Mouse (Mus musculus) splenic B cell, adult 2 months (primary cell): Measurements from ENCODE around the gene Bcl7a.

ENCODE experiments used
- DNase-seq: peaks from one replicate; pipeline ENCODE4 v3.0.0-alpha.2; 2011; ENCODE audit warnings: low read depth, low spot score
- H3K27me3 ChIP-seq: 2 replicates; pipeline ENCODE4 v1.6.1; 2012; ENCODE audit warnings: mild to moderate bottlenecking, low read length, moderate library complexity, mixed read lengths; ENCODE audit not compliant: control insufficient read depth, poor library complexity, insufficient read depth, severe bottlenecking
- H3K36me3 ChIP-seq: 2 replicates; pipeline ENCODE4 v1.6.1; 2012; ENCODE audit warnings: mild to moderate bottlenecking, low read length, moderate library complexity, mixed read lengths; ENCODE audit not compliant: control insufficient read depth, poor library complexity, insufficient read depth, severe bottlenecking

The Bcl7a gene

DNA sequence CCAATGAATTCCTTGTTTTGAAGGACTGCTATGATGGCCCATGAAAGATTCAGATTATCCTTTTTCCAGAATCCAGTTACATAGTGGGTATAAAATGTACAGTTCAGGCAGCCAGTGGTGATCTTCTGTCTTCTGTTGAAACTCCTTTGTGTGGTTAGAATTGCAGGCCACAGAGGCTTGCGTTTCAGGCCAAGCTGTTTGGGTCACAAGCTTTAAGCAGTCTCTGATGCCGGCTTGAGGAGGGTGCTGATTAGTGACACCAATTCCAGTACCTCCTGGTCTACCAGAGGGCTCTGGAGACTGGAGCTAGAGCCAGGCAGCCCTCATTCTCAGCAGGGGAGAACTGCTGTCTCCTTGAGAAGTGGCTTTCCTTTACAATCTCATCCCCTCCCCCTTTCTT is 63.3 kb downstream of the Bcl7a start:
- H3K27me3 ChIP-seq = no peaks in the 10 kb centered on the region
- peaks cover 6% of the 10 kb centered on the region; the same call in 1 of the 2 replicates for H3K36me3 ChIP-seq
- DNase-seq = no peak

DNA sequence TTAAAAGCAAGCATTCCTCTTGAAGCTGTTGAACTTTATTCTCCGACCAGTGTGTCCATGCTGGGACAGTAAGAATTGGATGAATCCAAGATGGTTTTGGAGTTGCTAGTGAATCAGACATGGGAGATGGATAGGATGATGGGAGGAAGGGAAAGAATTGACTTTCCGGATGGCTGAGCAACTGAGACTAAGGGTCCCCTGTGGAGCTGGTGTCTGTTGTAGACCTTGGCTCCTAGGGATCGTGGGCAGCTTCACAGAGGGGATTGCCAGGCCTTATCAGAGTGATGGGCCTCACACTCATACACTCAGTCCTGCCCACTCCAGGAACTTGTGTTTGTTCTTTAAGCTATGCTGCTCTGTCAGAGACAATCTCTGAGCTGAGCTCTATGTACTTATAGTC is 64.5 kb downstream of the Bcl7a start:
- H3K27me3 ChIP-seq = no peaks in the 10 kb centered on the region
- peaks cover 10% of the 10 kb centered on the region; the same call in 1 of the 2 replicates for H3K36me3 ChIP-seq
- DNase-seq = no peak

DNA sequence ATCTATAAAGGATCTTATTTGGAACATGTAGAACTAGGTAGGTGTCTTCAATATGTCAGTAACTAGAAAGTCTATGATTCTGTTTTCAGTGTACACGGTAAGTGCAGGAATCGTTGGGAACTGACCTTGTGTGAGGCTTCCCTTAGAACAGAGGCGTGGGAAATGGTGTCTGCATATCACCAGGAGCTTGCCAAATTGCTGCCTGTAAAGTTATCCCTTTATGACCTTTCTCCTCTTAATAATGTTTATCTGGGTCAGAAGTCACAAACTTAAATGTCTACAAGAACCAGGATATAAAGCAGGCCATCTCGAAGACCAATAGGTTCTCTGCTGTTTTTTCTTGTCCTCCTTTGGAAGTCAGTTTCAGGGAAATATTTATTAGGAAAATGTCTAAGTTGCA is 68.6 kb downstream of the Bcl7a start:
- DNase-seq = no peak
- Histone ChIP-seq H3K27me3 (no peaks in the 10 kb centered on the region), H3K36me3 (peaks cover 7% of the 10 kb centered on the region; the same call in 1 of the 2 replicates)

DNA sequence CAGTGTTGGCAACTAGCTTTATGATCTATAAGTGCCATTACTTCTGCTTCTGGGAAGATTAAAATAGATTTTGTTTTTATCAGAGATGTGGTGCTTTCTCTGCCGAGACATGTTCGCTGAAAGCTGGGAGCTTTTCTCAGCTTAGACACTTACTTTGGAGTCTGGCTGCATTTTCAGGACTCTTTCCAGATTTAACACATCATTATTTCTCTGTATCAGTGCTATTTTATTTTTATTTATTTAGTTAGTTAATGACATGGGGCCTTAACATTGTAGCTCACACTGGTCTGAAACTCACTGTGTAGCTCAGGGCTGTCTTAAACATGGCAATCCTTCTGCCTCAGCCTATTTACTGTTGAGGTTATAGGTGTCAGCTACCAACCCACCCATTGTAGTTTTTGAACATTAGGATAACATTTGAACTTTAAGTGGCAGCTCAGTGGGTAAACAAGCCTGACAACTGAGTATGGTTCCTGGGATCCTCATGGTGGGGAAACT is 70.3 kb downstream of the Bcl7a start:
- no peak for DNase-seq
- peaks cover 7% of the 10 kb centered on the region; the same call in 1 of the 2 replicates for H3K36me3 ChIP-seq
- no peaks in the 10 kb centered on the region for H3K27me3 ChIP-seq

DNA sequence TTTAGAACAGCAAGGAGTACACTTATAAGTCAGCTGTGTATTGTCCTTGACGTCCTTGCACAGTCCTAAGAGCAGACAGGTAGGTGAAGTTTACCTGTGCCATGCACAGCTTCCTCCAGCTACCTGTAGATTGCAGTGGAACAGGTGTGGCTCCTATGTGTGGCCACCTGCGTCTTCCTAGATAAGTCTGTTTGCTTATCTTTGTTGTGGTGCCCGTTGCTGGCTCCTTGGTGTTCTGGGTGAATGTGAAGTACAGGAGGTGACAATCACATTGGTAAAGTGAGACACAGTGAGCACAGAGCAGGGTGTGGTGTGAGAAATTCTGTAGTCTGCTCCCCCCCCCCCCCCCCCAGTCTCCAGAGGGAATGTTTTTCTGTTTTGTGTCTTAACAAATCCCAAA is 72.5 kb downstream of the Bcl7a start:
- DNase-seq = no peak
- Histone ChIP-seq H3K36me3 (peaks cover 3% of the 10 kb centered on the region; the same call in 1 of the 2 replicates), H3K27me3 (no peaks in the 10 kb centered on the region)

DNA sequence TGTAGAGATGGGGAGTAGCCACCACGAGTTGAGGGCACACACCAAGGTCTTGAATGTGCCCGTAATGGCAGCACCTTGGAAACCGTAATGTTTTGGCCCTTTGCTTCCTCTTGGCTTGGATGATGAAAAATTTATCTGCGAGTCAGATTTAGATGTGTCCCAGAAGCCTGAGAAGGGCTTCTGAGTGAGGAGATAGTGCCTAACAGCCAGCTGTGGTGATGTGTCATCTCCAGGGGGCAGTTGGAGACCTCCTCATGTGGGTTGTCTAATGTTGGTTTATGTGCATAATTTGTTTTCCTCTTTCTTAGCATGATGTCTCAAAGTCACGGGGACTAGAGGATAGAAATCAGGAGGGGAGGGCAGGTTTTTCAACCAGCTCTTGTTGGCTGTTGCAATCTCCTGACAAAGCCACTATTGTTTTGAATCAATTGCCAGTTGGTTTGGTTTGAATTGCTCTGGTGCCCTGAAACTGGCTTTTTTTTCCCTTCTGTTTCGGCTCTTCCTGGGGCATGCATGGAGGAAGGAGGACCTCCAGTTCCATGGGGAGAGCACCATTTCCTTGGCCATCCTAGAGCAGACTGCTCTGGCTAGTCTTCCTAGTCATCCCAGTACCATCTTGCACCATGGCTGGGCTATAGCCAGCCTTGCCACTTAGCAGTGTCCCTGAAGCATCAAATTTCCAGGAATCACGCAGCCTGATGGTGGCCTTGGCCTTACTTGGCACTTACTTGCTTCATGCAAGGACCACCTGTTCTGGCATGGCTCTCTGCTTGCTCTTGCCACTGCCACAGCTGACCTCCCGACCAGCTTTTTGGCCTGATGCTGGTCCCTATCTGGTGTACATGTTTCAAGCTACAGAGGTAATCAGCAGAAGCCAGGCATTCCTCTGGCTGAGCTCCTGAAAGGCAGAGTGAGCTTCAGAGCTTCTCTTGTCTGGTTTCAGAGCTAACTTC is 73.2 kb downstream of the Bcl7a start:
- DNase-seq = no peak
- Histone ChIP-seq H3K27me3 (no peaks in the 10 kb centered on the region), H3K36me3 (peaks cover 3% of the 10 kb centered on the region; the same call in 1 of the 2 replicates)

DNA sequence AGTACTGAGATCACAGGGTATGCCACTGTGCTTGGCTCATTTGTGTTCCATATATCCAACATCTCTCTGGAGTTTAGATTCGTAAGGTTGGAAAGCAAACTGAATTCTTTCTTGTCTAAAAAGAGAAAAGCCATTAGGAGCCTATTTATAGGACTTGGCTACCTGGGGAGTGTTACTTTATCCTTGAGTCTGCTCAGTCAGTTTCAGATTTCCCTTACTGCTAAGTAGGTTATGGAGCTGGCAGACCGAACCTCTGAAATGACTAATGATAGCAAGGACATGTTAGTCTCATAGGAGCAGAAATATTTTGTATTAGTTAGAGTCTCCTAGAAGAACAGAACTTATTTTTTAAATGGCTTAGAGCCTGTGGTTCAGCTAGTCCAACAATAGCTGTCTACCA is 80.3 kb downstream of the Bcl7a start:
- Histone ChIP-seq H3K36me3 (no peaks in the 10 kb centered on the region), H3K27me3 (no peaks in the 10 kb centered on the region)
- no peak for DNase-seq
